Mouse (Mus musculus) layer of hippocampus, adult 8-10 months (tissue): Measurements from ENCODE around the gene Gas6. TPM values are rescaled to one million over a fixed set of nuclear protein-coding genes. Genes with fewer than 3 reads are reported as not detected.
A peak's percentile ranks its signal among the peaks of the same experiment; 100 is the strongest.

Experiments
- DNase-seq, 2 experiments: peaks; one replicate each; pipeline ENCODE4 v3.0.0; 2022; ENCODE audit warnings: low spot score in 2 of 2
- total RNA-seq, 4 experiments: library from RNA; stranded (reverse); gene quantifications; 2 replicates each; pipeline ENCODE4 v1.2.4; 2022

Gene Gas6
- total RNA-seq = 100 to 1,000 TPM in 2 of 4 experiments, 10 to 100 TPM in 2; 84.4 to 105 (median 93.8) TPM

GRCm38 (mm10) chr8:13493858-13494631, at the start of gene Gas6:
Gas6 (minus strand) TSS chr8:13494490.
- DNase-seq = peak in 1 of 2 experiments; percentile 56

DNA sequence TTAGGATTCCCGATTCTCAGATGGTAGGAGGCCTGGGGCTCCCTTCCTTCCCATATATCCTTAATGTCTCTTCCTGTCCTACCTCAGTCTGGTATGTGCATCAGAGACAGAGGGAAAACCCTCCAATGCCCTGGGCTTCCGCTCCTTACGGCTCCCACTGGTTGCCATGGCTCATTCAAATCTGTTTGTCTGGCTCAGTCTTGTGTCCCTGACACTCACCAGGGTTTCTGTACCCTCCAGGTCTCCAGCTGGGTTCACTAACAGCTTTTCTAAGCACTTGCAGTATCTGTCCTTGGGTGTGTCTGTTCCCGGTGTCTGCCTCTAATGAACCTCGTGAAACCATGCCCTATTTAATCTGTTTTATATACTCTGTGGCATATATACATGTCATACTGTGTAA, 47.2 kb upstream of the Gas6 start:
- DNase-seq = no peak

GRCm38 (mm10) chr8:13540122-13540521, 45.8 kb upstream of the Gas6 start:
- DNase-seq = no peak

GRCm38 (mm10) chr8:13538821-13539220, 44.5 kb upstream of the Gas6 start:
- DNase-seq = peak; percentile 69 to 76

- DNase-seq = no peak
These were observed 42.8 kb upstream of the Gas6 start for GRCm38 (mm10) chr8:13537102-13537501.

DNA sequence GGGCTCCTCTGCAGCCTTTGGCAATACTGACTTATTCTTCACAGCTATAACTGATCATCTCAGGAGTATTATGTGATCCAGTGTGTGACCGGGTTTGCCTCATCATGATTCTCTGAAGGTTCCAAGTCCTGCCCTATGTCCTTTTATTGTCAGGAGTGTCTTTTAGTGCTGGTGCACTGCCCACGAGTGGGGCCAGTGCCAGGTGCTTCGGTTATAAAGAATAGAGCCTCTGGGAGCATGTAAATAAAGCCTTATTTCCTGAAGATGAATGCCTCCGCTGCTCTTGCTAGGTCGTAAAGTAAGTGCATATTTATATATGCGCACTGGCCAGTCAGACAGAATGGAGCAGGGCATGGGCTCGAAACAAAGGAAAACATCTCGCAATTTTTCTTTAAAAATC, 38.8 kb upstream of the Gas6 start:
- DNase-seq = no peak

DNA sequence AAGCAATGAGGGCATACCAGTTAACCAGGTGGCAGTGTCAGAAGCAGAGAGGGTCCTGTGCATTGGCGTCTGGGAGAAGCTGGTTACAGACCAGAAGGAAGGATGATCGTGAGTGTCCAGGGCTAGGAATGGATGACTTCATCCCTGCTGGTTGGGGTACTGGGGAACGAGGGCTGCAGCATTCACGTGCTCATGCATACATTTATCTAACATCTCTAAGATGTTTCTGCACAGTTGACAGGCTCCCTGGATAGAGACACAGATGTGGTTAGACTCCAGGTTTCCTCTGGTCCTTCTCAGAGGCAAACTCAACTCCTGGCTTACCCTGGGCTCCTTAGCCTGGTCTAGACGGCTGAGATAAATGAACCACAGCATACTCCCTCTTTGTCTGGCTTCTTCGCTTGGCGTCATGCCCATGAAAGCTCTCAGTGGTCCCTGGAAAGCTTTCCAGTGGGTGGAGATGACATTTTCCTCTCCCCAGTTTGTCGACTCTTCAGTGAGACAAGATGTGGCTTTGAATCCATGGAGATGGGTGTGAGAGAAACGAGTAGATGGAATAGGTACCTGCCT, 37.4 kb upstream of the Gas6 start:
- DNase-seq = no peak

- DNase-seq = peak; percentile 39 to 42
These were observed 36.7 kb upstream of the Gas6 start for GRCm38 (mm10) chr8:13530941-13531340.

GRCm38 (mm10) chr8:13530401-13530800, 36.1 kb upstream of the Gas6 start:
- no peak for DNase-seq

GRCm38 (mm10) chr8:13529891-13530316, 35.6 kb upstream of the Gas6 start:
- DNase-seq = peak; percentile 69 to 70

- no peak for DNase-seq
These were observed 34.9 kb upstream of the Gas6 start for GRCm38 (mm10) chr8:13529011-13529840.

GRCm38 (mm10) chr8:13521392-13521791, 27.1 kb upstream of the Gas6 start:
- no peak for DNase-seq

- DNase-seq = no peak
These were observed 26.1 kb upstream of the Gas6 start for GRCm38 (mm10) chr8:13520349-13520748.

DNA sequence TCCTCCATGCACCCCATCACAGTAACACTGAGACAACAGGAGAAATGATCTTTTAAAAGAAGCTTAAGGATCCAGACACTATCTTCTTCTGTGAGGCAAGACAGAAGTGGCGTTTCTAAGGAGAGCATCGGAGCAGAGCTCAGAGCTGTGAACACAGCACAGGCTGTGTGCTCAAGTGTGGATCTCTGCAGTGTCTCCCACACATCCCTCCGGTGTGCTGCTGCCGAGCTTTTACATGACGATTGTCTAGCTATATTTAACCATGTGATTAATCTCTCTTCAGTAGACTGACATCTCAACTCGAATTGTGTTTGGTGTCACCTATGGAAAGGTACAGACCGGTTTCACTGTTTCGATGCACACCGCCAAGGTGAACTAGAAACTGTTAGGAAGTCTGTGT, 25.2 kb upstream of the Gas6 start:
- peak in 1 of 2 experiments; percentile 35 for DNase-seq

GRCm38 (mm10) chr8:13517284-13517781, 23.0 kb upstream of the Gas6 start:
- no peak for DNase-seq

- no peak for DNase-seq
These were observed 22.4 kb upstream of the Gas6 start for GRCm38 (mm10) chr8:13516728-13517127.

- DNase-seq = no peak
These were observed 21.7 kb upstream of the Gas6 start for GRCm38 (mm10) chr8:13516011-13516442.

- DNase-seq = no peak
These were observed 19.5 kb upstream of the Gas6 start for GRCm38 (mm10) chr8:13513556-13514370.

DNA sequence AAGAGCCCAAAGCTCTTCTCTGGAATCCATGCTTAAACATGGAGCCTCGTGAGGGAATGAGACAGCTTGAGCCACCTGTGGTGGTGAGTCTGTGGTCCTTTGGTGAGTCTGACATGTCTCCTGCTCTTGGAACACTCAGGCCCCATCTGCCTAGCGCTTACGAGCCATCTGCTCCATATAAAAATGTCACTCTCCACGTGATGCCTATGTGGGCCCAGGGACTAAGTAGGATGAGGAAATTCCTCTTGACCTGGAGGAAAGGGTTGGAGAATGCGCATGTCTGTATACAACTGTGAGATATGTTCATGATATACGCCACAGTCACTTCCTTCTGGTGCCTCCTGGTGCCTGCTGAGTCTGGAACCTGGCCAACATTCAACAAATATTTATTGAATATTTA, 18.4 kb upstream of the Gas6 start:
- no peak for DNase-seq

DNA sequence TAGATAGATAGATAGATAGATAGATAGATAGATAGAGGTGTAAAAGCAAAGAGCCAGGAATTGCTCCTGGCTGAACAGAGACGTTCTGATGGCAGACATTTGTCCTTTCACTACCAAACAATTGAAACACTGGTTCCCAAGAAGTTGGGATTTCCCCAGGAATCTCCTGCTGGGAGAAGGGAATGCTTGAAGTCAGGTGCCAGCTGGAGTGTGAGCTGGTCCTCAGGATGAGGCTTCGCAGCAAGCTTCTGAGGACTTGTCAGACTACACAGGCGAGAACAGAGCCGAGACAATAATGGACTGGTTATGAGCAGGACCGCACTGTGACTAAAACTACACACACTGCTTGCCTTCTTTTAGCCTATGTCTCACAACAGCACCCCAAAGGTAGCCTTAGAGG, 17.7 kb upstream of the Gas6 start:
- DNase-seq = no peak
